Mouse (Mus musculus) heart, adult 2 months (tissue): ENCODE measurements around the gene Pld4.

Source experiments
- CTCF ChIP-seq: fragments of 200-600 bp; IDR thresholded peaks from 2 replicates; pipeline ENCODE4 v1.8.1; 2022; ENCODE audit warnings: antibody characterized with exemption, mild to moderate bottlenecking, moderate library complexity
- EP300 ChIP-seq: fragments of 200-500 bp; IDR thresholded peaks from 2 replicates; pipeline ENCODE4 v1.6.1; 2011; ENCODE audit warnings: low read depth, low read length, control low read depth; ENCODE audit not compliant: insufficient read depth

- no peak for TF ChIP-seq EP300
- no peak for TF ChIP-seq CTCF
Observed at GRCm38 (mm10) chr12:112772306-112772705, 11.9 kb downstream of the Pld4 start.
